Mouse (Mus musculus): ENCODE data around the gene Hbp1.

The Hbp1 gene

GRCm38 (mm10) chr12:31949759-31950658, at the start of gene Hbp1:
Gene Hbp1, minus strand, starts transcription at chr12:31950535.
- DNase-seq: peak; percentile 100

- DNase-seq: no peak
Observed at GRCm38 (mm10) chr12:31998706-31999105, 48.4 kb upstream of the Hbp1 start.

GRCm38 (mm10) chr12:31997328-31997878, 47.1 kb upstream of the Hbp1 start:
- no peak for DNase-seq

GRCm38 (mm10) chr12:31996877-31997276, 46.5 kb upstream of the Hbp1 start:
- peak; percentile 23 to 24 for DNase-seq

- DNase-seq: no peak
Observed at GRCm38 (mm10) chr12:31990575-31990974, 40.2 kb upstream of the Hbp1 start.

- DNase-seq: no peak
Observed at GRCm38 (mm10) chr12:31989726-31990125, 39.4 kb upstream of the Hbp1 start.

- no peak for DNase-seq
Observed at GRCm38 (mm10) chr12:31986463-31986862, 36.1 kb upstream of the Hbp1 start.

- no peak for DNase-seq
Observed at GRCm38 (mm10) chr12:31985738-31986137, 35.4 kb upstream of the Hbp1 start.

GRCm38 (mm10) chr12:31984664-31985063, 34.3 kb upstream of the Hbp1 start:
- no peak for DNase-seq

- no peak for DNase-seq
Observed at GRCm38 (mm10) chr12:31984206-31984605, 33.9 kb upstream of the Hbp1 start.

- no peak for DNase-seq
Observed at GRCm38 (mm10) chr12:31983769-31984168, 33.4 kb upstream of the Hbp1 start.

GRCm38 (mm10) chr12:31983238-31983637, 32.9 kb upstream of the Hbp1 start:
- no peak for DNase-seq

- DNase-seq: no peak
Observed at GRCm38 (mm10) chr12:31977613-31978195, 27.4 kb upstream of the Hbp1 start.

- peak in 1 of 2 experiments; percentile 15 for DNase-seq
Observed at GRCm38 (mm10) chr12:31976544-31976943, 26.2 kb upstream of the Hbp1 start.

- DNase-seq: peak; percentile 24 to 28
Observed at GRCm38 (mm10) chr12:31973473-31974172, 23.3 kb upstream of the Hbp1 start.

- no peak for DNase-seq
Observed at GRCm38 (mm10) chr12:31971547-31971946, 21.2 kb upstream of the Hbp1 start.

- no peak for DNase-seq
Observed at GRCm38 (mm10) chr12:31969111-31969510, 18.8 kb upstream of the Hbp1 start.

GRCm38 (mm10) chr12:31967536-31967935, 17.2 kb upstream of the Hbp1 start:
- peak in 1 of 2 experiments; percentile 29 for DNase-seq

GRCm38 (mm10) chr12:31966405-31966804, 16.1 kb upstream of the Hbp1 start:
- no peak for DNase-seq

GRCm38 (mm10) chr12:31965517-31966212, 15.3 kb upstream of the Hbp1 start:
- DNase-seq: no peak

GRCm38 (mm10) chr12:31964074-31964473, 13.7 kb upstream of the Hbp1 start:
- no peak for DNase-seq

GRCm38 (mm10) chr12:31955843-31956242, 5.5 kb upstream of the Hbp1 start:
- DNase-seq: no peak

GRCm38 (mm10) chr12:31950659-31951031, 310 bp upstream of the Hbp1 start:
- no peak for DNase-seq
